Mouse (Mus musculus): Measurements from ENCODE around the gene Dnajb8.

Dnajb8 gene

GRCm38 (mm10) chr6:88199718-88200692 lies 22.1 kb upstream of the Dnajb8 start:
- DNase-seq (ENCODE audit: low spot score), result no peak

GRCm38 (mm10) chr6:88200693-88201609 lies 21.1 kb upstream of the Dnajb8 start:
- no peak for DNase-seq (ENCODE audit: low spot score)

- no peak for DNase-seq (ENCODE audit: low spot score)
Observed at GRCm38 (mm10) chr6:88201926-88202700, 20.0 kb upstream of the Dnajb8 start.

GRCm38 (mm10) chr6:88202921-88203690 lies 19.0 kb upstream of the Dnajb8 start:
- DNase-seq (ENCODE audit: low spot score), result no peak

- no peak for DNase-seq (ENCODE audit: low spot score)
Observed at GRCm38 (mm10) chr6:88203791-88204405, 18.2 kb upstream of the Dnajb8 start.

GRCm38 (mm10) chr6:88204531-88205385 lies 17.3 kb upstream of the Dnajb8 start:
- DNase-seq (ENCODE audit: low spot score), result no peak

GRCm38 (mm10) chr6:88205386-88205700 lies 16.7 kb upstream of the Dnajb8 start:
- no peak for DNase-seq (ENCODE audit: low spot score)

- DNase-seq (ENCODE audit: low spot score), result no peak
Observed at GRCm38 (mm10) chr6:88205937-88206336, 16.1 kb upstream of the Dnajb8 start.

- DNase-seq (ENCODE audit: low spot score), result no peak
Observed at GRCm38 (mm10) chr6:88206566-88206965, 15.5 kb upstream of the Dnajb8 start.

- no peak for DNase-seq (ENCODE audit: low spot score)
Observed at GRCm38 (mm10) chr6:88207403-88208033, 14.6 kb upstream of the Dnajb8 start.

- no peak for DNase-seq (ENCODE audit: low spot score)
Observed at GRCm38 (mm10) chr6:88208321-88208720, 13.7 kb upstream of the Dnajb8 start.

- DNase-seq (ENCODE audit: low spot score), result no peak
Observed at GRCm38 (mm10) chr6:88209453-88209852, 12.6 kb upstream of the Dnajb8 start.

GRCm38 (mm10) chr6:88210182-88210581 lies 11.9 kb upstream of the Dnajb8 start:
- DNase-seq (ENCODE audit: low spot score), result no peak

GRCm38 (mm10) chr6:88215797-88216196 lies 6.3 kb upstream of the Dnajb8 start:
- no peak for DNase-seq (ENCODE audit: low spot score)

GRCm38 (mm10) chr6:88216199-88216598 lies 5.9 kb upstream of the Dnajb8 start:
- DNase-seq (ENCODE audit: low spot score), result no peak

GRCm38 (mm10) chr6:88219094-88219493 lies 3.0 kb upstream of the Dnajb8 start:
- no peak for DNase-seq (ENCODE audit: low spot score)

GRCm38 (mm10) chr6:88226570-88226994 lies 4.5 kb downstream of the Dnajb8 start:
- no peak for DNase-seq (ENCODE audit: low spot score)

- DNase-seq (ENCODE audit: low spot score), result no peak
Observed at GRCm38 (mm10) chr6:88227537-88227936, 5.5 kb downstream of the Dnajb8 start.

GRCm38 (mm10) chr6:88229221-88229620 lies 7.2 kb downstream of the Dnajb8 start:
- no peak for DNase-seq (ENCODE audit: low spot score)

All from ovary, postnatal 14 days (tissue).